Mouse (Mus musculus) hindbrain, embryonic 12.5 days (tissue): ENCODE measurements at regions not wholly inside any gene's neighbourhood (a gene's known extent, or its start where the extent isn't known, plus 50 kb on each side); places are given as distances from the start of the nearest gene placed in this dataset.
"Not testable (repeated sequence)": the region's sequence is repeated elsewhere in the genome, so short reads cannot be mapped to it uniquely, and the experiment has no call there.

Source experiments
- ATAC-seq: fragments of 200-750 bp; cut with Nextera tagmentation; 2 replicates; pipeline ENCODE4 v1.8.0; 2017; ENCODE audit warnings: moderate TSS enrichment; ENCODE audit not compliant: low FRiP score
- H3K27ac ChIP-seq: fragments of 300-500 bp; sonication (generic); 2 replicates; pipeline ENCODE4 v1.5.1; 2016; ENCODE audit warnings: mild to moderate bottlenecking
- H3K27me3 ChIP-seq: fragments of 300-500 bp; sonication (generic); 2 replicates; pipeline ENCODE4 v1.6.1; 2016; ENCODE audit warnings: mild to moderate bottlenecking
- H3K36me3 ChIP-seq: fragments of 300-500 bp; sonication (generic); 2 replicates; pipeline ENCODE4 v1.6.1; 2016; ENCODE audit warnings: mild to moderate bottlenecking
- H3K4me1 ChIP-seq: fragments of 300-500 bp; sonication (generic); 2 replicates; pipeline ENCODE4 v1.6.1; 2016
- H3K4me2 ChIP-seq: fragments of 300-500 bp; sonication (generic); replicated peaks from 2 replicates; pipeline ENCODE4 v1.6.1; 2016; ENCODE audit warnings: mild to moderate bottlenecking
- H3K4me3 ChIP-seq: fragments of 300-500 bp; sonication (generic); 2 replicates; pipeline ENCODE4 v1.5.1; 2016; ENCODE audit warnings: mild to moderate bottlenecking
- H3K9ac ChIP-seq: fragments of 300-500 bp; sonication (generic); 2 replicates; pipeline ENCODE4 v1.6.1; 2016; ENCODE audit warnings: mild to moderate bottlenecking, moderate library complexity
- H3K9me3 ChIP-seq: fragments of 300-500 bp; sonication (generic); replicated peaks from 2 replicates; pipeline ENCODE4 v1.6.1; 2016; ENCODE audit warnings: mild to moderate bottlenecking
- WGBS: fragments of 180-500 bp; shearing (Covaris S2); methylation state at CpG from one replicate; pipeline ENCODE4 v1.1.7; 2016; 5-methylcytosine and 5-hydroxymethylcytosine counted together

DNA sequence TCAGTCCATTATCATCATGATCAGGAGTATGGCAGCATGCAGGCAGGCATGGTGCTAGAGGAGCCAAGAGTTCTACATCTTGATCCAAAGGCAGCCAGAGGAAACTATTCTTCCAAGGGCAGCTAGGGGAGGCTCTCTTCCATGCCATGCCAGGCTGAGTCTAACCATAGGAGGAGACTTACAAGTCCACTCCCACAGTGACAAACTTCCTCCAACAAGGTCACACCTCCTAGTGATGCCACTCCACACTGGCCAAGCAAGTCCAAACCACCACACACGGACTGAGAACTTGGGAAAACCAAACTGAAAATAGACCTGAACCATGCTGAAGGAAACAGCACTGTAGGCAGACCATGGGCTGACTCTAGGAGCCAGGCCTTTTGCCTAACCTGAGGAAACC is 197.4 kb downstream of the Prex1 start:
- Histone ChIP-seq H3K27me3 (peaks cover 40% of the 10 kb centered on the region), H3K9me3 (no peaks in the 10 kb centered on the region), H3K27ac (no peak overlapping the region), H3K9ac (no peak overlapping the region), H3K4me1 (peaks cover 27% of the 10 kb centered on the region), H3K4me3 (no peak overlapping the region), H3K36me3 (no peaks in the 10 kb centered on the region), H3K4me2 (no peak overlapping the region)
- 67% methylated on average over 1 of the region's 1 CpGs for WGBS
- no peak for ATAC-seq

DNA sequence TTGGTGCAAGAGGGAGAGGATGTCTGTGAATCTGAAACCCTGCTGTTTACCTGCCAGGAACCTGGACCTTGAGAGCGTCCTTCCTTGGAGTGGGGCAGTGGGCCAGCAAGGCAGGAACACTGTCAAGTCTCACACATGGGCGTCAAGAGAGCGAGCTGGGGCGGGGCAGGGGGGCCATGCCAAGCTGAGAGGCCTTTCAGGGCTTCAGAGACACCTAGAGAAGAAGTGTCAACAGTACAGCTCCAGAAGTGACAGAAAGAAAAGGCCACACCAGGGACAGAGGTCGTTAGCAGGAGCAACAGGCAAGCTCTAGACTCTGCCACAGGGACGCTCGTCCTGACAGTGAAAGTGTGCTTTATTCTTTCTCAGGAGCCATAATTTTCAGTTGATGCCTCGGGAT is 199.0 kb downstream of the Prex1 start:
- Histone ChIP-seq H3K9ac (no peak overlapping the region), H3K27ac (peak overlapping the region; percentile 12; the same call in 1 of the 2 replicates), H3K4me3 (no peak overlapping the region), H3K27me3 (peaks cover 36% of the 10 kb centered on the region), H3K9me3 (no peaks in the 10 kb centered on the region), H3K4me1 (peaks cover 33% of the 10 kb centered on the region), H3K36me3 (no peaks in the 10 kb centered on the region), H3K4me2 (no peak overlapping the region)
- 63% methylated on average over 8 of the region's 8 CpGs for WGBS
- ATAC-seq: no peak

- ATAC-seq: no peak
- Histone ChIP-seq H3K9ac (no peak overlapping the region), H3K4me3 (no peak overlapping the region), H3K36me3 (no peaks in the 10 kb centered on the region), H3K9me3 (no peaks in the 10 kb centered on the region), H3K27me3 (peaks cover 24% of the 10 kb centered on the region), H3K27ac (no peak overlapping the region), H3K4me2 (no peak overlapping the region), H3K4me1 (peaks cover 27% of the 10 kb centered on the region)
- WGBS: 74% methylated on average over 8 of the region's 8 CpGs
Observed at GRCm38 (mm10) chr2:166512488-166512887, 201.1 kb downstream of the Prex1 start.

- not testable (repeated sequence) for H3K4me3 ChIP-seq, H3K4me2 ChIP-seq, H3K27ac ChIP-seq, H3K36me3 ChIP-seq, H3K9ac ChIP-seq, ATAC-seq, H3K9me3 ChIP-seq
- Histone ChIP-seq H3K4me1 (peaks cover 17% of the 10 kb centered on the region), H3K27me3 (peaks cover 24% of the 10 kb centered on the region)
- WGBS: 82% methylated on average over 3 of the region's 3 CpGs
Observed at GRCm38 (mm10) chr2:166511477-166511876, 202.2 kb downstream of the Prex1 start.

GRCm38 (mm10) chr2:166510776-166511175 is 202.9 kb downstream of the Prex1 start:
- Histone ChIP-seq H3K4me1 (peaks cover 14% of the 10 kb centered on the region), H3K27me3 (peaks cover 24% of the 10 kb centered on the region), H3K9ac (no peak overlapping the region), H3K4me2 (no peak overlapping the region), H3K36me3 (no peaks in the 10 kb centered on the region), H3K4me3 (no peak overlapping the region), H3K27ac (peak overlapping the region; percentile 8; the same call in 1 of the 2 replicates), H3K9me3 (no peaks in the 10 kb centered on the region)
- WGBS: 77% methylated on average over 4 of the region's 4 CpGs
- no peak for ATAC-seq

DNA sequence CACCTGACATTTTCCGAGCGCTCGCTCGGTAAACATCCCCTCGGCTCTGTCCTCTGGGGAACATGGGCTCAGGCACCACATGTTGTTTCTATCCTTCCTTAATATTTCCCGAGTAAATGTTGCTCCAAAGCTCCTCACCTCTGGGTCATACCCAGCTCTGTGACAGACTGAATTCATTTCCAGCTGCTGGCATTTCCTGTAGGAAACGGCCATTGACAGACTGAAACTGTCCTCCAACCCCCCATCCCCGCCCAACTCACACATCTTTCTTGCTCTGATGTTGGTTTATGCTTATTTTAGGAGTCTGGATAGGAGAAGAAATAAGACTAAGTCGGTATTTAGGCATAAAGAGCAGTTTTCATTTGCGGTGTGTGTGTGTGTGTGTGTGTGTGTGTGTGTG is 204.0 kb downstream of the Prex1 start:
- Histone ChIP-seq H3K9me3 (no peaks in the 10 kb centered on the region), H3K4me2 (no peak overlapping the region), H3K27ac (no peak overlapping the region), H3K4me3 (no peak overlapping the region), H3K9ac (no peak overlapping the region), H3K27me3 (peaks cover 15% of the 10 kb centered on the region), H3K36me3 (no peaks in the 10 kb centered on the region), H3K4me1 (peaks cover 18% of the 10 kb centered on the region)
- no peak for ATAC-seq
- WGBS: 70% methylated on average over 10 of the region's 10 CpGs

DNA sequence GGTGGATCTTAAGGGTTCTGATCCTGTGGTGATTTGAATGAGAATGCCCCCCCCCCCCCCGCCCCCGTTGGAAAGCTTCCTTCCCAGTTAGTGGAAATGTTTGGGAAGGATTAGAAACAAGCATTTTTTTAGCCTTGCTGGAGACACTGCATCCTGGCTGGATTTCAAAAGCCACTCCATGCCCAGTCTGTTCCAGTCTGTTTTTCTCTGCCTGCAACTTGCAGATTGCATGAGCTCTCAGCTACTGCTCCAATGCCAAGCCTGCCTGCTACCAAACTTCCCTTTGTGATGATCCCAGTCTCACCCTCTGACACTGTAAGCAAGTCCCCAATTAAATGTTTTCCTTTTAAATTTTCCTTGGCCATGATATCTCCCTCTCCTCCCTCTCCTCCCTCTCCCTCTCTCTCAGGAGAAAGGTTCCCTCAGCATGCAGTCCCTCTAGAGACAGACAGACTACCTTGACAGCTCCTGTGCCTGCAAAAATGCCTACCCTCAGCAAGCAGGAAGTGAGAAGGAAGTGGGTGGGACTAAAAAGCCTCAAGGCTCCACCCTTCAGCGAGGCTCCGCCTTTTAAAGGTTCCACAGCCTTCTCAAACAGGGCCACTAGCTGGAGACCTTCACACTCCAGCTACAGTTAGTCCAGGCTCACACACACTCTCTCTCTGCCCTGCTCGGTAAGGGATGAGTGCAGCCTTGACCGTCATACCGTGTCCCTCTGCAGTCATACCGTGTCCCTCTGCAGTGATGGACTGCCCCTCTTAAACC is 204.8 kb downstream of the Prex1 start:
- H3K4me1 ChIP-seq: peaks cover 21% of the 10 kb centered on the region
- no peak overlapping the region for H3K27ac ChIP-seq
- ATAC-seq: no peak
- H3K4me2 ChIP-seq: no peak overlapping the region
- no peaks in the 10 kb centered on the region for H3K36me3 ChIP-seq
- H3K9ac ChIP-seq: no peak overlapping the region
- WGBS: 76% methylated on average over 8 of the region's 8 CpGs
- H3K27me3 ChIP-seq: 0 out of 2 replicates have a peak, but pooled peaks cover 9% of the 10 kb centered on the region
- H3K9me3 ChIP-seq: no peaks in the 10 kb centered on the region
- no peak overlapping the region for H3K4me3 ChIP-seq

DNA sequence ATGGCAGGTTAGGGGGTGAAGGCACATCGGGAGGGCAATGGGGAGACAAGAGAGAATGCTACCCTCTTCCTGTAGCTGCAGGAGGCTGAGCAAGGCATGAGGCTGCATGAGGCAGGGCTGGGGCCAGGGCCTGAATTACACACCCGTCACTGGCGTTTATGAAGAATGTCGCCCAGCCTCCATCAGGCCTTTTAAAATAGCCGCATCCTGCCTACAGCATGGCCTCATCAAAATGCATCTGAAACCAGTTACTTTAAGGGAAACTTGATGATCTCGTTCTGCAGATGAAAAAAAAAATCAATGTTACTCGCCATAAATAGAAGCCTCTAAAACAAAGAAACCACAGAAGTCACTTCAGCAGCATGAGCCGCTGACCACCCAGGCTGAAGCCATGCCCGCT is 208.3 kb downstream of the Prex1 start:
- no peaks in the 10 kb centered on the region for H3K36me3 ChIP-seq
- H3K9ac ChIP-seq: no peak overlapping the region
- no peak overlapping the region; the same call in 1 of the 2 replicates for H3K27ac ChIP-seq
- no peak for ATAC-seq
- H3K4me3 ChIP-seq: no peak overlapping the region
- H3K4me1 ChIP-seq: peaks cover 15% of the 10 kb centered on the region
- H3K9me3 ChIP-seq: no peaks in the 10 kb centered on the region
- H3K27me3 ChIP-seq: 0 out of 2 replicates have a peak, but pooled peaks cover 3% of the 10 kb centered on the region
- no peak overlapping the region for H3K4me2 ChIP-seq
- WGBS: 41% methylated on average over 9 of the region's 9 CpGs

DNA sequence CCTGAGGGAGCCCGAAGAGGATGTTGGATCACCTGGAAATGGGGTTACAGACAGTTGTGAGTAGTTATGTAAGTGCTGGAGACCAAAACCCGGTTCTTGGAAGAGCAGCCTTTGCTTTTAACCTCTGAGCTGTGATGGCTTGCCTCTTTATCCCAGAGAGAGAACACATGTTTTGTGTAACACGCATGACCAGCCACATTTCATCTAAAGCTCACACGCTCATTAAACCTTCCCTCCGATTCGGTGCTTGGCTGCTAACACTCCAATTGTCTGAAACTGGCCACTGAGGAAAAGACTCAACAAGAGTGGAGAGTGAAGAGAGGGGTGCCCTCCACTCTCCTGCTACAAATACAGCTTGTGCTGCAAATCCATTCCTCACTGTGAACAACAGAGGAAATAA is 210.0 kb downstream of the Prex1 start:
- Histone ChIP-seq H3K9me3 (no peaks in the 10 kb centered on the region), H3K27ac (no peak overlapping the region), H3K9ac (no peak overlapping the region), H3K36me3 (no peaks in the 10 kb centered on the region), H3K27me3 (0 out of 2 replicates have a peak, but pooled peaks cover 3% of the 10 kb centered on the region), H3K4me2 (no peak overlapping the region), H3K4me3 (no peak overlapping the region), H3K4me1 (peaks cover 15% of the 10 kb centered on the region)
- no peak for ATAC-seq
- 65% methylated on average over 6 of the region's 6 CpGs for WGBS

DNA sequence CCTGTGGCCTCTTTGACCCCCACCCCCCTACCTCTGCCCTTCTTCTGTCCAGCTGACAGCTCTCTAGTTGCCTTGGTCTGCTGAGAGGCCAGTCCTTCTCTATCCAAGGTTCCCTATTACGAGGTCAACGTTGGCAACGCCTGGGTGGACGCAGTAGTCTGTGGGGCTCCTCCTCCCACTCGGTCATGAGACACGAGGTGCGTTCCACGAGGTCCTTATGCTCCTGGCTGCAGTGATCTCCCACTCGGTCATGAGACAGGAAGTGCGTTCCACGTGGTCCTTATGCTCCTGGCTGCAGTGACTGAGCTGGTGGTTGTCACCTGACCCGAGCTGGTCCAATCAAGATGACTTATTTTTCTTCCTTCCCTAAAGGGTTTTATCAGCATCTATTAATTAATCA is 220.7 kb downstream of the Prex1 start:
- H3K27ac ChIP-seq: no peak overlapping the region
- H3K27me3 ChIP-seq: 0 out of 2 replicates have a peak, but pooled peaks cover 2% of the 10 kb centered on the region
- 82% methylated on average over 12 of the region's 12 CpGs for WGBS
- H3K4me2 ChIP-seq: no peak overlapping the region
- no peaks in the 10 kb centered on the region for H3K9me3 ChIP-seq
- no peaks in the 10 kb centered on the region for H3K36me3 ChIP-seq
- no peak for ATAC-seq
- no peak overlapping the region for H3K9ac ChIP-seq
- H3K4me1 ChIP-seq: peaks cover 31% of the 10 kb centered on the region
- H3K4me3 ChIP-seq: no peak overlapping the region

GRCm38 (mm10) chr2:166492421-166492820 is 221.2 kb downstream of the Prex1 start:
- no peak overlapping the region for H3K4me3 ChIP-seq
- H3K4me2 ChIP-seq: no peak overlapping the region
- H3K9me3 ChIP-seq: no peaks in the 10 kb centered on the region
- no peak overlapping the region for H3K27ac ChIP-seq
- peaks cover 36% of the 10 kb centered on the region for H3K4me1 ChIP-seq
- no peaks in the 10 kb centered on the region for H3K36me3 ChIP-seq
- WGBS: 53% methylated on average over 12 of the region's 12 CpGs
- no peak for ATAC-seq
- 0 out of 2 replicates have a peak, but pooled peaks cover 2% of the 10 kb centered on the region for H3K27me3 ChIP-seq
- no peak overlapping the region for H3K9ac ChIP-seq

- Histone ChIP-seq H3K27ac (no peak overlapping the region; the same call in 1 of the 2 replicates), H3K36me3 (no peaks in the 10 kb centered on the region), H3K9me3 (no peaks in the 10 kb centered on the region), H3K4me3 (no peak overlapping the region), H3K9ac (no peak overlapping the region), H3K4me2 (no peak overlapping the region), H3K27me3 (0 out of 2 replicates have a peak, but pooled peaks cover 2% of the 10 kb centered on the region), H3K4me1 (peaks cover 41% of the 10 kb centered on the region)
- no peak for ATAC-seq
- WGBS: 75% methylated on average over 6 of the region's 6 CpGs
Observed at GRCm38 (mm10) chr2:166491861-166492260, 221.8 kb downstream of the Prex1 start.
